Mouse (Mus musculus): ENCODE measurements at regions not wholly inside any gene's neighbourhood (a gene's known extent, or its start where the extent isn't known, plus 50 kb on each side); places are given as distances from the start of the nearest gene placed in this dataset.

- Histone ChIP-seq H3K27ac (ENCODE audit: insufficient read depth, low read depth, low read length) (no peak overlapping the region), H3K36me3 (ENCODE audit: control insufficient read depth, insufficient read depth, low read length) (no peaks in the 10 kb centered on the region), H3K27me3 (ENCODE audit: control insufficient read depth, insufficient read depth, low read length) (no peaks in the 10 kb centered on the region), H3K4me1 (ENCODE audit: control insufficient read depth, insufficient read depth, insufficient read length, low read length) (no peaks in the 10 kb centered on the region), H3K4me3 (ENCODE audit: low read depth, low read length) (no peak overlapping the region)
- TF ChIP-seq POLR2A (IDR thresholded peaks at IDR 0.05; ENCODE audit: low read depth, low read length), result no peak
- TF ChIP-seq CTCF (IDR thresholded peaks at IDR 0.05; ENCODE audit: extremely low read depth, insufficient read length, insufficient replicate concordance, low read depth, low read length), result no peak
- 66% methylated on average over 3 of the region's 3 CpGs for WGBS
These were observed 308.1 kb downstream of the Gm826 start for GRCm38 (mm10) chr2:160025911-160026310.

- H3K4me3 ChIP-seq (ENCODE audit: low read depth, low read length), result no peak overlapping the region
- 70% methylated on average over 4 of the region's 4 CpGs for WGBS
- H3K27me3 ChIP-seq (ENCODE audit: control insufficient read depth, insufficient read depth, low read length), result no peaks in the 10 kb centered on the region
- no peaks in the 10 kb centered on the region for H3K4me1 ChIP-seq (ENCODE audit: control insufficient read depth, insufficient read depth, insufficient read length, low read length)
- H3K36me3 ChIP-seq (ENCODE audit: control insufficient read depth, insufficient read depth, low read length), result no peaks in the 10 kb centered on the region
- H3K27ac ChIP-seq (ENCODE audit: insufficient read depth, low read depth, low read length), result no peak overlapping the region
- TF ChIP-seq CTCF (IDR thresholded peaks at IDR 0.05; ENCODE audit: extremely low read depth, insufficient read length, insufficient replicate concordance, low read depth, low read length), result no peak
- no peak for TF ChIP-seq POLR2A (IDR thresholded peaks at IDR 0.05; ENCODE audit: low read depth, low read length)
These were observed 312.4 kb downstream of the Gm826 start for GRCm38 (mm10) chr2:160021541-160021940.

- no peaks in the 10 kb centered on the region for H3K36me3 ChIP-seq (ENCODE audit: control insufficient read depth, insufficient read depth, low read length)
- WGBS, result 86% methylated on average over 2 of the region's 2 CpGs
- H3K4me1 ChIP-seq (ENCODE audit: control insufficient read depth, insufficient read depth, insufficient read length, low read length), result no peaks in the 10 kb centered on the region
- no peaks in the 10 kb centered on the region for H3K27me3 ChIP-seq (ENCODE audit: control insufficient read depth, insufficient read depth, low read length)
- no peak overlapping the region for H3K27ac ChIP-seq (ENCODE audit: insufficient read depth, low read depth, low read length)
- no peak for TF ChIP-seq POLR2A (IDR thresholded peaks at IDR 0.05; ENCODE audit: low read depth, low read length)
- no peak for TF ChIP-seq CTCF (IDR thresholded peaks at IDR 0.05; ENCODE audit: extremely low read depth, insufficient read length, insufficient replicate concordance, low read depth, low read length)
- no peak overlapping the region for H3K4me3 ChIP-seq (ENCODE audit: low read depth, low read length)
These were observed 313.1 kb downstream of the Gm826 start for GRCm38 (mm10) chr2:160020876-160021275.

GRCm38 (mm10) chr2:160017020-160017812 lies 316.7 kb downstream of the Gm826 start:
- TF ChIP-seq CTCF (IDR thresholded peaks at IDR 0.05; ENCODE audit: extremely low read depth, insufficient read length, insufficient replicate concordance, low read depth, low read length), result no peak
- no peak for TF ChIP-seq POLR2A (IDR thresholded peaks at IDR 0.05; ENCODE audit: low read depth, low read length)
- Histone ChIP-seq H3K27me3 (ENCODE audit: control insufficient read depth, insufficient read depth, low read length) (no peaks in the 10 kb centered on the region), H3K27ac (ENCODE audit: insufficient read depth, low read depth, low read length) (no peak overlapping the region), H3K36me3 (ENCODE audit: control insufficient read depth, insufficient read depth, low read length) (no peaks in the 10 kb centered on the region), H3K4me3 (ENCODE audit: low read depth, low read length) (no peak overlapping the region), H3K4me1 (ENCODE audit: control insufficient read depth, insufficient read depth, insufficient read length, low read length) (no peaks in the 10 kb centered on the region)
- WGBS, result 73% methylated on average over 5 of the region's 5 CpGs

GRCm38 (mm10) chr2:160011421-160011820 lies 322.5 kb downstream of the Gm826 start:
- Histone ChIP-seq H3K27me3 (ENCODE audit: control insufficient read depth, insufficient read depth, low read length) (no peaks in the 10 kb centered on the region), H3K4me1 (ENCODE audit: control insufficient read depth, insufficient read depth, insufficient read length, low read length) (no peaks in the 10 kb centered on the region), H3K4me3 (ENCODE audit: low read depth, low read length) (no peak overlapping the region), H3K27ac (ENCODE audit: insufficient read depth, low read depth, low read length) (no peak overlapping the region), H3K36me3 (ENCODE audit: control insufficient read depth, insufficient read depth, low read length) (no peaks in the 10 kb centered on the region)
- WGBS, result 82% methylated on average over 6 of the region's 6 CpGs
- no peak for TF ChIP-seq POLR2A (IDR thresholded peaks at IDR 0.05; ENCODE audit: low read depth, low read length)
- no peak for TF ChIP-seq CTCF (IDR thresholded peaks at IDR 0.05; ENCODE audit: extremely low read depth, insufficient read length, insufficient replicate concordance, low read depth, low read length)

GRCm38 (mm10) chr2:160002695-160003094 lies 331.3 kb downstream of the Gm826 start:
- no peak overlapping the region for H3K27ac ChIP-seq (ENCODE audit: insufficient read depth, low read depth, low read length)
- 62% methylated on average over 3 of the region's 3 CpGs for WGBS
- TF ChIP-seq POLR2A (IDR thresholded peaks at IDR 0.05; ENCODE audit: low read depth, low read length) (no peak), CTCF (IDR thresholded peaks at IDR 0.05; ENCODE audit: extremely low read depth, insufficient read length, insufficient replicate concordance, low read depth, low read length) (no peak)
- H3K4me3 ChIP-seq (ENCODE audit: low read depth, low read length), result no peak overlapping the region
- H3K4me1 ChIP-seq (ENCODE audit: control insufficient read depth, insufficient read depth, insufficient read length, low read length), result no peaks in the 10 kb centered on the region
- H3K27me3 ChIP-seq (ENCODE audit: control insufficient read depth, insufficient read depth, low read length), result no peaks in the 10 kb centered on the region
- no peaks in the 10 kb centered on the region for H3K36me3 ChIP-seq (ENCODE audit: control insufficient read depth, insufficient read depth, low read length)

- H3K27me3 ChIP-seq (ENCODE audit: control insufficient read depth, insufficient read depth, low read length), result no peaks in the 10 kb centered on the region
- TF ChIP-seq POLR2A (IDR thresholded peaks at IDR 0.05; ENCODE audit: low read depth, low read length), result no peak
- TF ChIP-seq CTCF (IDR thresholded peaks at IDR 0.05; ENCODE audit: extremely low read depth, insufficient read length, insufficient replicate concordance, low read depth, low read length), result peak; percentile 20; the same call in 1 of the 2 replicates
- no peaks in the 10 kb centered on the region for H3K4me1 ChIP-seq (ENCODE audit: control insufficient read depth, insufficient read depth, insufficient read length, low read length)
- H3K27ac ChIP-seq (ENCODE audit: insufficient read depth, low read depth, low read length), result no peak overlapping the region
- 67% methylated on average over 4 of the region's 4 CpGs for WGBS
- no peak overlapping the region for H3K4me3 ChIP-seq (ENCODE audit: low read depth, low read length)
- no peaks in the 10 kb centered on the region for H3K36me3 ChIP-seq (ENCODE audit: control insufficient read depth, insufficient read depth, low read length)
These were observed 333.5 kb downstream of the Gm826 start for GRCm38 (mm10) chr2:160000449-160000848.
